Mouse (Mus musculus): ENCODE data around the gene Mpp2. TPM values are rescaled to one million over a fixed set of nuclear protein-coding genes. Genes with fewer than 3 reads are reported as not detected.

Gene Mpp2
- polyA plus RNA-seq, 1 experiment from 2014 or later, result 10.7 TPM

GRCm38 (mm10) chr11:102037789-102038188 is 50.5 kb downstream of the Mpp2 start:
- H3K4me3 ChIP-seq (ENCODE audit: low read depth, low read length), result no peak overlapping the region
- ATAC-seq (ENCODE audit: insufficient number of reproducible peaks, low FRiP score, low TSS enrichment, low read depth), result no peak

GRCm38 (mm10) chr11:102036336-102036735 is 52.0 kb downstream of the Mpp2 start:
- Histone ChIP-seq H3K4me1 (ENCODE audit: control insufficient read depth, insufficient read depth, low read length) (no peaks in the 10 kb centered on the region), H3K9ac (ENCODE audit: low read length) (no peak overlapping the region), H3K9me3 (ENCODE audit: control insufficient read depth, low read length) (no peaks in the 10 kb centered on the region), H3K27ac (replicated peaks; ENCODE audit: low read depth, low read length) (no peak overlapping the region), H3K4me3 (ENCODE audit: low read depth, low read length) (no peak overlapping the region), H3K36me3 (ENCODE audit: control insufficient read depth, insufficient read depth, low read length) (no peaks in the 10 kb centered on the region), H3K4me2 (ENCODE audit: low read depth, severe bottlenecking) (no peak overlapping the region), H3K27me3 (ENCODE audit: control insufficient read depth, insufficient read depth, low read length) (no peaks in the 10 kb centered on the region)
- ATAC-seq (ENCODE audit: insufficient number of reproducible peaks, low FRiP score, low TSS enrichment, low read depth) (no peak), DNase-seq (ENCODE audit: low spot score) (no peak)
- WGBS, result 88% methylated on average over 7 of the region's 7 CpGs

More at GRCm38 (mm10) chr11:102037789-102038188, 50.5 kb downstream of the Mpp2 start:
- no peak for DNase-seq (ENCODE audit: low spot score)
- no peaks in the 10 kb centered on the region for H3K27me3 ChIP-seq (ENCODE audit: control insufficient read depth, insufficient read depth, low read length)
- H3K36me3 ChIP-seq (ENCODE audit: control insufficient read depth, insufficient read depth, low read length), result no peaks in the 10 kb centered on the region
- H3K4me1 ChIP-seq (ENCODE audit: control insufficient read depth, insufficient read depth, low read length), result no peaks in the 10 kb centered on the region
- H3K9ac ChIP-seq (ENCODE audit: low read length), result no peak overlapping the region
- no peaks in the 10 kb centered on the region for H3K9me3 ChIP-seq (ENCODE audit: control insufficient read depth, low read length)
- no peak overlapping the region for H3K27ac ChIP-seq (replicated peaks; ENCODE audit: low read depth, low read length)
- H3K4me2 ChIP-seq (ENCODE audit: low read depth, severe bottlenecking), result no peak overlapping the region
- WGBS, result 78% methylated on average over 6 of the region's 6 CpGs

- no peak overlapping the region for H3K9ac ChIP-seq (ENCODE audit: low read length)
- no peaks in the 10 kb centered on the region for H3K27me3 ChIP-seq (ENCODE audit: control insufficient read depth, insufficient read depth, low read length)
- no peak for ATAC-seq (ENCODE audit: insufficient number of reproducible peaks, low FRiP score, low TSS enrichment, low read depth)
- WGBS, result 78% methylated on average over 5 of the region's 5 CpGs
- H3K9me3 ChIP-seq (ENCODE audit: control insufficient read depth, low read length), result no peaks in the 10 kb centered on the region
- no peak overlapping the region for H3K27ac ChIP-seq (replicated peaks; ENCODE audit: low read depth, low read length)
- H3K36me3 ChIP-seq (ENCODE audit: control insufficient read depth, insufficient read depth, low read length), result no peaks in the 10 kb centered on the region
- no peak overlapping the region for H3K4me2 ChIP-seq (ENCODE audit: low read depth, severe bottlenecking)
- no peak for DNase-seq (ENCODE audit: low spot score)
- no peaks in the 10 kb centered on the region for H3K4me1 ChIP-seq (ENCODE audit: control insufficient read depth, insufficient read depth, low read length)
- H3K4me3 ChIP-seq (ENCODE audit: low read depth, low read length), result no peak overlapping the region
Observed at GRCm38 (mm10) chr11:102035456-102035960, 52.8 kb downstream of the Mpp2 start.

- H3K4me2 ChIP-seq (ENCODE audit: low read depth, severe bottlenecking), result no peak overlapping the region
- DNase-seq (ENCODE audit: low spot score) (no peak), ATAC-seq (ENCODE audit: insufficient number of reproducible peaks, low FRiP score, low TSS enrichment, low read depth) (no peak)
- no peak overlapping the region for H3K27ac ChIP-seq (replicated peaks; ENCODE audit: low read depth, low read length)
- H3K9ac ChIP-seq (ENCODE audit: low read length), result no peak overlapping the region
- WGBS, result 80% methylated on average over 8 of the region's 8 CpGs
- no peak overlapping the region for H3K4me3 ChIP-seq (ENCODE audit: low read depth, low read length)
- H3K36me3 ChIP-seq (ENCODE audit: control insufficient read depth, insufficient read depth, low read length), result no peaks in the 10 kb centered on the region
- no peaks in the 10 kb centered on the region for H3K27me3 ChIP-seq (ENCODE audit: control insufficient read depth, insufficient read depth, low read length)
- H3K9me3 ChIP-seq (ENCODE audit: control insufficient read depth, low read length), result no peaks in the 10 kb centered on the region
- H3K4me1 ChIP-seq (ENCODE audit: control insufficient read depth, insufficient read depth, low read length), result no peaks in the 10 kb centered on the region
Observed at GRCm38 (mm10) chr11:102034887-102035286, 53.4 kb downstream of the Mpp2 start.

- Histone ChIP-seq H3K4me1 (ENCODE audit: control insufficient read depth, insufficient read depth, low read length) (no peaks in the 10 kb centered on the region), H3K36me3 (ENCODE audit: control insufficient read depth, insufficient read depth, low read length) (no peaks in the 10 kb centered on the region), H3K4me2 (ENCODE audit: low read depth, severe bottlenecking) (no peak overlapping the region), H3K4me3 (ENCODE audit: low read depth, low read length) (no peak overlapping the region), H3K9me3 (ENCODE audit: control insufficient read depth, low read length) (no peaks in the 10 kb centered on the region), H3K27me3 (ENCODE audit: control insufficient read depth, insufficient read depth, low read length) (no peaks in the 10 kb centered on the region), H3K27ac (replicated peaks; ENCODE audit: low read depth, low read length) (no peak overlapping the region), H3K9ac (ENCODE audit: low read length) (no peak overlapping the region)
- no peak for ATAC-seq (ENCODE audit: insufficient number of reproducible peaks, low FRiP score, low TSS enrichment, low read depth)
- DNase-seq (ENCODE audit: low spot score), result no peak
- WGBS, result 87% methylated on average over 12 of the region's 12 CpGs
Observed at GRCm38 (mm10) chr11:102033055-102033591, 55.2 kb downstream of the Mpp2 start.

- ATAC-seq (ENCODE audit: insufficient number of reproducible peaks, low FRiP score, low TSS enrichment, low read depth) (no peak), DNase-seq (ENCODE audit: low spot score) (no peak)
- Histone ChIP-seq H3K36me3 (ENCODE audit: control insufficient read depth, insufficient read depth, low read length) (no peaks in the 10 kb centered on the region), H3K27ac (replicated peaks; ENCODE audit: low read depth, low read length) (no peak overlapping the region), H3K4me2 (ENCODE audit: low read depth, severe bottlenecking) (no peak overlapping the region), H3K9me3 (ENCODE audit: control insufficient read depth, low read length) (no peaks in the 10 kb centered on the region), H3K9ac (ENCODE audit: low read length) (no peak overlapping the region), H3K27me3 (ENCODE audit: control insufficient read depth, insufficient read depth, low read length) (no peaks in the 10 kb centered on the region), H3K4me3 (ENCODE audit: low read depth, low read length) (no peak overlapping the region), H3K4me1 (ENCODE audit: control insufficient read depth, insufficient read depth, low read length) (peaks cover 5% of the 10 kb centered on the region; the same call in 1 of the 2 replicates)
- 77% methylated on average over 7 of the region's 7 CpGs for whole genome bisulfite sequencing
Observed at GRCm38 (mm10) chr11:102031149-102031548, 57.2 kb downstream of the Mpp2 start.

- no peaks in the 10 kb centered on the region for H3K9me3 ChIP-seq (ENCODE audit: control insufficient read depth, low read length)
- ATAC-seq (ENCODE audit: insufficient number of reproducible peaks, low FRiP score, low TSS enrichment, low read depth) (no peak), DNase-seq (ENCODE audit: low spot score) (no peak)
- no peak overlapping the region for H3K4me3 ChIP-seq (ENCODE audit: low read depth, low read length)
- H3K9ac ChIP-seq (ENCODE audit: low read length), result no peak overlapping the region
- H3K27me3 ChIP-seq (ENCODE audit: control insufficient read depth, insufficient read depth, low read length), result no peaks in the 10 kb centered on the region
- H3K4me1 ChIP-seq (ENCODE audit: control insufficient read depth, insufficient read depth, low read length), result peaks cover 13% of the 10 kb centered on the region
- H3K4me2 ChIP-seq (ENCODE audit: low read depth, severe bottlenecking), result no peak overlapping the region
- H3K27ac ChIP-seq (replicated peaks; ENCODE audit: low read depth, low read length), result no peak overlapping the region
- 40% methylated on average over 7 of the region's 7 CpGs for WGBS
- no peaks in the 10 kb centered on the region for H3K36me3 ChIP-seq (ENCODE audit: control insufficient read depth, insufficient read depth, low read length)
Observed at GRCm38 (mm10) chr11:102029966-102030365, 58.3 kb downstream of the Mpp2 start.

GRCm38 (mm10) chr11:102029304-102029703 is 59.0 kb downstream of the Mpp2 start:
- Histone ChIP-seq H3K9me3 (ENCODE audit: control insufficient read depth, low read length) (no peaks in the 10 kb centered on the region), H3K36me3 (ENCODE audit: control insufficient read depth, insufficient read depth, low read length) (no peaks in the 10 kb centered on the region), H3K4me1 (ENCODE audit: control insufficient read depth, insufficient read depth, low read length) (peaks cover 13% of the 10 kb centered on the region), H3K27ac (replicated peaks; ENCODE audit: low read depth, low read length) (no peak overlapping the region), H3K27me3 (ENCODE audit: control insufficient read depth, insufficient read depth, low read length) (no peaks in the 10 kb centered on the region), H3K4me2 (ENCODE audit: low read depth, severe bottlenecking) (no peak overlapping the region), H3K9ac (ENCODE audit: low read length) (no peak overlapping the region), H3K4me3 (ENCODE audit: low read depth, low read length) (no peak overlapping the region)
- 85% methylated on average over 4 of the region's 4 CpGs for WGBS
- DNase-seq (ENCODE audit: low spot score) (no peak), ATAC-seq (ENCODE audit: insufficient number of reproducible peaks, low FRiP score, low TSS enrichment, low read depth) (no peak)
